Mouse (Mus musculus) heart, embryonic 16.5 days (tissue): Measurements from ENCODE around the gene Vmn1r170. TPM values are rescaled to one million over a fixed set of nuclear protein-coding genes. Genes with fewer than 3 reads are reported as not detected.
"Not testable (repeated sequence)": the region's sequence is repeated elsewhere in the genome, so short reads cannot be mapped to it uniquely, and the experiment has no call there.

Source experiments
- ATAC-seq: fragments of 200-750 bp; cut with Nextera tagmentation; replicated peaks from 2 replicates; pipeline ENCODE4 v1.8.0; 2017; ENCODE audit warnings: moderate number of reproducible peaks; ENCODE audit not compliant: insufficient read depth, low FRiP score; ENCODE audit errors: extremely low read depth
- H3K27ac ChIP-seq: fragments of 300-500 bp; sonication (generic); 2 replicates; pipeline ENCODE4 v1.5.1; 2014; ENCODE audit warnings: mild to moderate bottlenecking, low read length, control low read depth, moderate library complexity
- H3K27me3 ChIP-seq: fragments of 300-500 bp; sonication (generic); 2 replicates; pipeline ENCODE4 v1.6.1; 2014; ENCODE audit warnings: low read length, mixed read lengths; ENCODE audit not compliant: control insufficient read depth, insufficient read depth
- H3K36me3 ChIP-seq: fragments of 300-500 bp; sonication (generic); 2 replicates; pipeline ENCODE4 v1.6.1; 2014; ENCODE audit not compliant: control insufficient read depth, insufficient read depth
- H3K4me1 ChIP-seq: fragments of 300-500 bp; sonication (generic); 2 replicates; pipeline ENCODE4 v1.6.1; 2014; ENCODE audit warnings: low read length, mixed read lengths; ENCODE audit not compliant: control insufficient read depth, insufficient read depth
- H3K4me2 ChIP-seq: fragments of 300-500 bp; sonication (generic); 2 replicates; pipeline ENCODE4 v1.6.1; 2014; ENCODE audit warnings: low read depth, mild to moderate bottlenecking, control low read depth, low read length
- H3K4me3 ChIP-seq: fragments of 300-500 bp; sonication (generic); 2 replicates; pipeline ENCODE4 v1.5.1; 2014; ENCODE audit warnings: mild to moderate bottlenecking, control low read depth, low read length
- H3K9ac ChIP-seq: fragments of 300-500 bp; sonication (generic); 2 replicates; pipeline ENCODE4 v1.6.1; 2014; ENCODE audit warnings: low read length, control low read depth
- H3K9me3 ChIP-seq: fragments of 300-500 bp; sonication (generic); replicated peaks from 2 replicates; pipeline ENCODE4 v1.6.1; 2016; ENCODE audit warnings: low read length; ENCODE audit not compliant: control insufficient read depth
- WGBS: fragments of 180-500 bp; shearing (Covaris S2); extraction: QIAGEN DNeasy Blood & Tissue Kit; methylation state at CpG from one replicate; pipeline ENCODE4 v1.1.7; 2014; 5-methylcytosine and 5-hydroxymethylcytosine counted together
- polyA plus RNA-seq: library from polyadenylated mRNA; unstranded; fragments of >200 nt; fragmentation: Nextera tagmentation; extraction: Ambion mirVana; gene quantifications from 2 replicates; pipeline ENCODE4 v1.2.1, GENCODE M21; 2015

The Vmn1r170 gene
- polyA plus RNA-seq: not detected in 2 replicates

GRCm38 (mm10) chr7:23605875-23606274 lies at the start of gene Vmn1r170:
Gene Vmn1r170 (plus strand): TSS chr7:23606175.
- not testable (repeated sequence) for H3K4me1 ChIP-seq, H3K9ac ChIP-seq, H3K4me3 ChIP-seq, H3K4me2 ChIP-seq, H3K27me3 ChIP-seq, H3K9me3 ChIP-seq, H3K27ac ChIP-seq, H3K36me3 ChIP-seq, ATAC-seq
- WGBS: 17% methylated on average over 1 of the region's 1 CpGs

GRCm38 (mm10) chr7:23575226-23575625 lies 30.7 kb upstream of the Vmn1r170 start, which contains the start of gene Vmn1r169:
Gene Vmn1r169 (plus strand): TSS chr7:23575526.
- H3K4me2 ChIP-seq, H3K27ac ChIP-seq, H3K4me1 ChIP-seq, H3K36me3 ChIP-seq, H3K9me3 ChIP-seq, H3K27me3 ChIP-seq, H3K4me3 ChIP-seq, ATAC-seq, H3K9ac ChIP-seq: not testable (repeated sequence)
- 59% methylated on average over 1 of the region's 2 CpGs for WGBS

GRCm38 (mm10) chr7:23630422-23630821 lies 24.4 kb downstream of the Vmn1r170 start, which contains the start of gene Vmn1r171:
Gene Vmn1r171 (plus strand): TSS chr7:23630722.
- Histone ChIP-seq H3K4me1 (no peaks in the 10 kb centered on the region), H3K9ac (no peak within 1 kb of the TSS), H3K27ac (no peak within 1 kb of the TSS), H3K27me3 (no peaks in the 10 kb centered on the region), H3K4me3 (no peak within 1 kb of the TSS), H3K4me2 (no peak within 1 kb of the TSS), H3K36me3 (no peaks in the 10 kb centered on the region), H3K9me3 (peaks cover 4% of the 10 kb centered on the region; the same call in 1 of the 2 replicates)
- ATAC-seq: no peak

Other genes starting within 250 kb of the Vmn1r170 start
- not detected in 2 replicates for gene Nlrp5, start 220.3 kb upstream of the Vmn1r170 start, polyA plus RNA-seq
- gene Vmn1r167, start 99.0 kb upstream of the Vmn1r170 start, polyA plus RNA-seq: not detected in 2 replicates
- not detected in 2 replicates for gene Vmn1r168, start 66.4 kb upstream of the Vmn1r170 start, polyA plus RNA-seq
- gene Vmn1r169, start 30.6 kb upstream of the Vmn1r170 start, polyA plus RNA-seq: not detected in 2 replicates
- not detected in 2 replicates for gene Vmn1r171, start 24.5 kb downstream of the Vmn1r170 start, polyA plus RNA-seq
- gene Vmn1r172, start 52.1 kb downstream of the Vmn1r170 start, polyA plus RNA-seq: not detected in 2 replicates
- gene Vmn1r173, start 94.5 kb downstream of the Vmn1r170 start, polyA plus RNA-seq: not detected in 2 replicates
- gene Vmn1r174, start 146.1 kb downstream of the Vmn1r170 start, polyA plus RNA-seq: not detected in 2 replicates
- gene Vmn1r175, start 204.5 kb downstream of the Vmn1r170 start, polyA plus RNA-seq: not detected in 2 replicates
- gene Vmn1r176, start 231.2 kb downstream of the Vmn1r170 start, polyA plus RNA-seq: not detected in 2 replicates